Mouse (Mus musculus): ENCODE measurements around the gene Sox6.

DNA sequence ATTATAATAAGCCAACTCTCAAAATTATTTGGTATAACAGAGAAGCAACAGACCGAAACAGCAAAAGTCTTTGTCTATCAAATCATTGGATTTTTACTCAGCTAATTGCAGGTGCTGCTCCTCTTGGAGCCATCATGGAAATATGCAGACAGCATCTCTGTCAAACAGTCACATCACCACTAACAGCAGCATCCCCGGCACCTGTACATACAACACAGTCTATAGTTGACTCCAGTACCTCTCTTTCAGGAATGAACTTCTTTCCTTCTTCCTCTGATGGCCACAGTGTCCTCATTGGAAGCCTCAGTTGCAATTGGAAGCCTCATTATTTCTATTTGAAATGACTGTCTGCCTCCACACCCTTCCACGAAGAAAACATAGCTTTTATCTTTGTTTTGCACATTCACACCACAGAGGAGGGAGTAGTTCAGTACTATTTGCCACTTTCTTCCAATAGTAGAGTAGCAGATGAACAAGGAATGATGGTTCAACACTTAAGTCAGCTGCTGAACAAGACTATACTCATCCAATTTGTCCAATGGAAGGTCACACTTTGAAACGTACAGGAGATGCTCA lies 192.7 kb downstream of the Sox6 start:
- no peak for TF ChIP-seq CTCF (IDR thresholded peaks at IDR 0.05; ENCODE audit: extremely low read depth, insufficient read depth, insufficient read length, insufficient replicate concordance)
- TF ChIP-seq POLR2A (IDR thresholded peaks at IDR 0.05; ENCODE audit: low read depth, low read length): no peak
